Mouse (Mus musculus) kidney, postnatal 36 days (tissue): ENCODE measurements at regions not wholly inside any gene's neighbourhood (a gene's known extent, or its start where the extent isn't known, plus 50 kb on each side); places are given as distances from the start of the nearest gene placed in this dataset.
"Not testable (repeated sequence)": the region's sequence is repeated elsewhere in the genome, so short reads cannot be mapped to it uniquely, and the experiment has no call there.

Experiments
- DNase-seq, 2 experiments: peaks; one replicate each; pipeline ENCODE4 v3.0.0; 2021 to 2022; ENCODE audit warnings: mixed read lengths in 2 of 2

- no peak for DNase-seq
Observed at GRCm38 (mm10) chr4:153620871-153621270, 138.3 kb upstream of the Ajap1 start.

- DNase-seq, result no peak
Observed at GRCm38 (mm10) chr4:153631161-153631560, 148.6 kb upstream of the Ajap1 start.

- DNase-seq, result no peak
Observed at GRCm38 (mm10) chr4:153632056-153632455, 149.4 kb upstream of the Ajap1 start.

GRCm38 (mm10) chr4:153632551-153632950 is 149.9 kb upstream of the Ajap1 start:
- no peak for DNase-seq

- DNase-seq, result no peak
Observed at GRCm38 (mm10) chr4:153633260-153633659, 150.6 kb upstream of the Ajap1 start.

- no peak for DNase-seq
Observed at GRCm38 (mm10) chr4:153634221-153634881, 151.7 kb upstream of the Ajap1 start.

- DNase-seq, result no peak
Observed at GRCm38 (mm10) chr4:153637989-153638388, 155.4 kb upstream of the Ajap1 start.

- DNase-seq, result no peak
Observed at GRCm38 (mm10) chr4:153651849-153652248, 169.2 kb upstream of the Ajap1 start.

- DNase-seq, result no peak
Observed at GRCm38 (mm10) chr4:153652841-153653240, 170.2 kb upstream of the Ajap1 start.

- no peak for DNase-seq
Observed at GRCm38 (mm10) chr4:153662731-153663130, 180.1 kb upstream of the Ajap1 start.

GRCm38 (mm10) chr4:153666626-153667236 is 184.1 kb upstream of the Ajap1 start:
- not testable (repeated sequence) for DNase-seq

- DNase-seq, result no peak
Observed at GRCm38 (mm10) chr4:153669070-153669469, 186.5 kb upstream of the Ajap1 start.

- DNase-seq, result no peak
Observed at GRCm38 (mm10) chr4:153670216-153670615, 187.6 kb upstream of the Ajap1 start.

- no peak for DNase-seq
Observed at GRCm38 (mm10) chr4:153675431-153675830, 192.8 kb upstream of the Ajap1 start.

- peak in 1 of 2 experiments; percentile 53 for DNase-seq
Observed at GRCm38 (mm10) chr4:153679151-153679550, 196.5 kb upstream of the Ajap1 start.

GRCm38 (mm10) chr4:153688441-153688840 is 205.8 kb upstream of the Ajap1 start:
- DNase-seq, result no peak

- no peak for DNase-seq
Observed at GRCm38 (mm10) chr4:153693881-153694280, 211.3 kb upstream of the Ajap1 start.

- DNase-seq, result no peak
Observed at GRCm38 (mm10) chr4:153696426-153697040, 213.9 kb upstream of the Ajap1 start.

- peak in 1 of 2 experiments; percentile 0 for DNase-seq
Observed at GRCm38 (mm10) chr4:153707218-153707617, 224.6 kb upstream of the Ajap1 start.

GRCm38 (mm10) chr4:153714995-153715645 is 232.5 kb upstream of the Ajap1 start:
- DNase-seq, result no peak

GRCm38 (mm10) chr4:153717273-153717672 is 234.7 kb upstream of the Ajap1 start:
- no peak for DNase-seq

- DNase-seq, result no peak
Observed at GRCm38 (mm10) chr4:153724045-153724444, 233.0 kb upstream of the A430005L14Rik start.

GRCm38 (mm10) chr4:153727273-153727672 is 229.8 kb upstream of the A430005L14Rik start:
- DNase-seq, result no peak
